Mouse (Mus musculus) bone marrow, adult 2 months (tissue): ENCODE results near the gene Chrm4. TPM values are rescaled to one million over a fixed set of nuclear protein-coding genes. Genes with fewer than 3 reads are reported as not detected.

Experiments
- H3K27ac ChIP-seq: fragments of 200-500 bp; 2 replicates; pipeline ENCODE4 v1.5.1; 2012; ENCODE audit warnings: low read depth, mild to moderate bottlenecking, control low read depth, inconsistent platforms, low read length; ENCODE audit not compliant: control insufficient read depth, poor library complexity, insufficient read depth
- H3K4me1 ChIP-seq: fragments of 200-500 bp; 2 replicates; pipeline ENCODE4 v1.6.1; 2011; ENCODE audit warnings: low read length; ENCODE audit not compliant: control insufficient read depth, insufficient read depth
- H3K4me3 ChIP-seq: fragments of 200-500 bp; replicated peaks from 2 replicates; pipeline ENCODE3; 2011; ENCODE audit warnings: mild to moderate bottlenecking, low read depth, low read length, control low read depth; ENCODE audit not compliant: control insufficient read depth
- CTCF ChIP-seq: fragments of 200-500 bp; IDR thresholded peaks from 2 replicates; pipeline ENCODE4 v1.5.1; 2011; ENCODE audit warnings: low read length, control low read depth; ENCODE audit not compliant: control insufficient read depth, insufficient read depth
- POLR2A ChIP-seq: fragments of 200-500 bp; IDR thresholded peaks from 2 replicates; pipeline ENCODE4 v1.6.1; 2011; ENCODE audit warnings: low read depth, mild to moderate bottlenecking, control low read depth, low read length, borderline replicate concordance; ENCODE audit not compliant: control insufficient read depth
- WGBS: fragments of 180-500 bp; shearing (Covaris S2); methylation state at CpG from one replicate; pipeline ENCODE4 v1.1.7; 2018; 5-methylcytosine and 5-hydroxymethylcytosine counted together
- polyA plus RNA-seq: library from polyadenylated mRNA; stranded (reverse); fragments of >200 nt; gene quantifications from 2 replicates; pipeline ENCODE4 v1.2.4, GENCODE M21; 2011; ENCODE audit warnings: low replicate concordance; ENCODE audit not compliant: missing spikeins, insufficient read depth, insufficient read length

Chrm4 gene
- polyA plus RNA-seq, 1 experiment = not detected

GRCm38 (mm10) chr2:91917096-91917495 is 10.0 kb upstream of the Chrm4 start:
- Histone ChIP-seq H3K27ac (no peak overlapping the region), H3K4me3 (no peak overlapping the region), H3K4me1 (no peaks in the 10 kb centered on the region)
- TF ChIP-seq CTCF = no peak
- no peak for TF ChIP-seq POLR2A
- 81% methylated on average over 7 of the region's 7 CpGs for WGBS

- WGBS = 59% methylated on average over 4 of the region's 4 CpGs
- no peak for TF ChIP-seq CTCF
- no peak for TF ChIP-seq POLR2A
- peaks cover 3% of the 10 kb centered on the region; the same call in 1 of the 2 replicates for H3K4me1 ChIP-seq
- H3K4me3 ChIP-seq = no peak overlapping the region
- no peak overlapping the region for H3K27ac ChIP-seq
These were observed 6.9 kb upstream of the Chrm4 start for GRCm38 (mm10) chr2:91920130-91920529.

GRCm38 (mm10) chr2:91921181-91921789 is 5.8 kb upstream of the Chrm4 start:
- no peak overlapping the region for H3K4me3 ChIP-seq
- H3K27ac ChIP-seq = no peak overlapping the region
- WGBS = 6% methylated on average over 31 of the region's 31 CpGs
- TF ChIP-seq CTCF = no peak
- TF ChIP-seq POLR2A = no peak
- peaks cover 3% of the 10 kb centered on the region; the same call in 1 of the 2 replicates for H3K4me1 ChIP-seq

GRCm38 (mm10) chr2:91921790-91922570 is 5.1 kb upstream of the Chrm4 start:
- no peak overlapping the region for H3K27ac ChIP-seq
- H3K4me3 ChIP-seq = peak overlapping the region; percentile 30
- WGBS = 2% methylated on average over 64 of the region's 64 CpGs
- peaks cover 3% of the 10 kb centered on the region; the same call in 1 of the 2 replicates for H3K4me1 ChIP-seq
- TF ChIP-seq CTCF (peak; percentile 46; the same call in 1 of the 2 replicates), POLR2A (no peak)

GRCm38 (mm10) chr2:91922586-91923414 is 4.2 kb upstream of the Chrm4 start:
- peaks cover 5% of the 10 kb centered on the region; the same call in 1 of the 2 replicates for H3K4me1 ChIP-seq
- TF ChIP-seq CTCF = no peak
- TF ChIP-seq POLR2A = no peak
- no peak overlapping the region for H3K4me3 ChIP-seq
- 6% methylated on average over 37 of the region's 37 CpGs for WGBS
- no peak overlapping the region for H3K27ac ChIP-seq

- Histone ChIP-seq H3K27ac (no peak overlapping the region), H3K4me3 (peak overlapping the region; percentile 3), H3K4me1 (peaks cover 5% of the 10 kb centered on the region; the same call in 1 of the 2 replicates)
- TF ChIP-seq POLR2A (0 out of 2 replicates have a peak, but pooled peaks have one; percentile 14), CTCF (peak; percentile 78)
- WGBS = 4% methylated on average over 54 of the region's 54 CpGs
These were observed 3.4 kb upstream of the Chrm4 start for GRCm38 (mm10) chr2:91923415-91924337.

- H3K27ac ChIP-seq = no peak overlapping the region
- 76% methylated on average over 1 of the region's 1 CpGs for WGBS
- H3K4me1 ChIP-seq = peaks cover 5% of the 10 kb centered on the region; the same call in 1 of the 2 replicates
- H3K4me3 ChIP-seq = no peak overlapping the region
- TF ChIP-seq CTCF (no peak), POLR2A (no peak)
These were observed 2.3 kb upstream of the Chrm4 start for GRCm38 (mm10) chr2:91924726-91925125.
